Mouse (Mus musculus) bone marrow, adult 2 months (tissue): Measurements from ENCODE around the gene Ilk. TPM values are rescaled to one million over a fixed set of nuclear protein-coding genes. Genes with fewer than 3 reads are reported as not detected.
A peak's percentile ranks its signal among the peaks of the same experiment; 100 is the strongest.

ENCODE experiments used
- H3K27ac ChIP-seq: fragments of 200-500 bp; 2 replicates; pipeline ENCODE4 v1.5.1; 2012; ENCODE audit warnings: low read depth, mild to moderate bottlenecking, control low read depth, inconsistent platforms, low read length; ENCODE audit not compliant: control insufficient read depth, poor library complexity, insufficient read depth
- H3K4me1 ChIP-seq: fragments of 200-500 bp; 2 replicates; pipeline ENCODE4 v1.6.1; 2011; ENCODE audit warnings: low read length; ENCODE audit not compliant: control insufficient read depth, insufficient read depth
- H3K4me3 ChIP-seq: fragments of 200-500 bp; replicated peaks from 2 replicates; pipeline ENCODE3; 2011; ENCODE audit warnings: mild to moderate bottlenecking, low read depth, low read length, control low read depth; ENCODE audit not compliant: control insufficient read depth
- CTCF ChIP-seq: fragments of 200-500 bp; IDR thresholded peaks from 2 replicates; pipeline ENCODE4 v1.5.1; 2011; ENCODE audit warnings: low read length, control low read depth; ENCODE audit not compliant: control insufficient read depth, insufficient read depth
- POLR2A ChIP-seq: fragments of 200-500 bp; IDR thresholded peaks from 2 replicates; pipeline ENCODE4 v1.6.1; 2011; ENCODE audit warnings: low read depth, mild to moderate bottlenecking, control low read depth, low read length, borderline replicate concordance; ENCODE audit not compliant: control insufficient read depth
- WGBS: fragments of 180-500 bp; shearing (Covaris S2); methylation state at CpG from one replicate; pipeline ENCODE4 v1.1.7; 2018; 5-methylcytosine and 5-hydroxymethylcytosine counted together
- polyA plus RNA-seq: library from polyadenylated mRNA; stranded (reverse); fragments of >200 nt; gene quantifications from 2 replicates; pipeline ENCODE4 v1.2.4, GENCODE M21; 2011; ENCODE audit warnings: low replicate concordance; ENCODE audit not compliant: missing spikeins, insufficient read depth, insufficient read length

Ilk gene
- polyA plus RNA-seq, 1 experiment = 114 TPM

GRCm38 (mm10) chr7:105751491-105752433, 15.4 kb downstream of the Ilk start, which contains the start of gene Tpp1:
Gene Tpp1 (minus strand): TSS chr7:105752235.
- TF ChIP-seq POLR2A (no peak), CTCF (no peak)
- H3K27ac ChIP-seq = no peak within 1 kb of the TSS
- peaks cover 2% of the 10 kb centered on the region; the same call in 1 of the 2 replicates for H3K4me1 ChIP-seq
- peak within 1 kb of the TSS; percentile 77 for H3K4me3 ChIP-seq
- WGBS = 23% methylated on average over 20 of the region's 20 CpGs

- peaks cover 2% of the 10 kb centered on the region; the same call in 1 of the 2 replicates for H3K4me1 ChIP-seq
- TF ChIP-seq POLR2A (no peak), CTCF (no peak)
- 83% methylated on average over 2 of the region's 2 CpGs for WGBS
- H3K4me3 ChIP-seq = no peak overlapping the region
- H3K27ac ChIP-seq = no peak overlapping the region
Measured at GRCm38 (mm10) chr7:105752716-105753115, 16.3 kb downstream of the Ilk start.

- TF ChIP-seq POLR2A (no peak), CTCF (no peak)
- Histone ChIP-seq H3K27ac (no peak overlapping the region), H3K4me3 (no peak overlapping the region), H3K4me1 (peaks cover 2% of the 10 kb centered on the region; the same call in 1 of the 2 replicates)
- WGBS = 86% methylated on average over 10 of the region's 10 CpGs
Measured at GRCm38 (mm10) chr7:105753281-105753680, 16.9 kb downstream of the Ilk start.

- Histone ChIP-seq H3K4me1 (no peaks in the 10 kb centered on the region), H3K27ac (no peak overlapping the region), H3K4me3 (no peak overlapping the region)
- TF ChIP-seq CTCF (no peak), POLR2A (no peak)
- WGBS = 50% methylated on average over 51 of the region's 51 CpGs
Measured at GRCm38 (mm10) chr7:105761813-105762484, 25.6 kb downstream of the Ilk start.

- no peak overlapping the region for H3K4me3 ChIP-seq
- TF ChIP-seq CTCF (no peak), POLR2A (no peak)
- no peaks in the 10 kb centered on the region for H3K4me1 ChIP-seq
- 38% methylated on average over 55 of the region's 55 CpGs for WGBS
- H3K27ac ChIP-seq = no peak overlapping the region
Measured at GRCm38 (mm10) chr7:105762517-105763270, 26.3 kb downstream of the Ilk start.

GRCm38 (mm10) chr7:105764331-105764730, 27.9 kb downstream of the Ilk start:
- TF ChIP-seq POLR2A (no peak), CTCF (no peak)
- H3K4me3 ChIP-seq = no peak overlapping the region
- 89% methylated on average over 11 of the region's 11 CpGs for WGBS
- no peaks in the 10 kb centered on the region for H3K4me1 ChIP-seq
- H3K27ac ChIP-seq = no peak overlapping the region

- TF ChIP-seq CTCF (no peak), POLR2A (no peak)
- Histone ChIP-seq H3K27ac (no peak overlapping the region), H3K4me1 (no peaks in the 10 kb centered on the region), H3K4me3 (no peak overlapping the region)
- 13% methylated on average over 6 of the region's 6 CpGs for WGBS
Measured at GRCm38 (mm10) chr7:105767729-105768165, 31.4 kb downstream of the Ilk start.

- Histone ChIP-seq H3K4me3 (no peak overlapping the region), H3K4me1 (no peaks in the 10 kb centered on the region), H3K27ac (no peak overlapping the region)
- WGBS = 89% methylated on average over 3 of the region's 3 CpGs
- TF ChIP-seq POLR2A (no peak), CTCF (no peak)
Measured at GRCm38 (mm10) chr7:105769959-105770358, 33.6 kb downstream of the Ilk start.
